Mouse (Mus musculus): ENCODE data around the gene Zfp644.

GRCm38 (mm10) chr5:106574560-106574946 lies 122.5 kb downstream of the Zfp644 start:
- TF ChIP-seq CTCF (IDR thresholded peaks at IDR 0.05; ENCODE audit: borderline replicate concordance, extremely low read depth, insufficient read depth, insufficient read length) = peak; percentile 63
- peak; percentile 60 for TF ChIP-seq POLR2A (IDR thresholded peaks at IDR 0.05; ENCODE audit: borderline replicate concordance, extremely low read depth, insufficient read depth, insufficient read length, poor library complexity, severe bottlenecking)

Data from brain, embryonic 14.5 days (tissue).